Mouse (Mus musculus): ENCODE measurements at regions not wholly inside any gene's neighbourhood (a gene's known extent, or its start where the extent isn't known, plus 50 kb on each side); places are given as distances from the start of the nearest gene placed in this dataset.
A peak's percentile ranks its signal among the peaks of the same experiment; 100 is the strongest.

GRCm38 (mm10) chr4:127444056-127444455 is 86.1 kb upstream of the Gjb5 start:
- 100% methylated on average over 1 of the region's 1 CpGs for WGBS
- TF ChIP-seq CTCF (IDR thresholded peaks at IDR 0.05; ENCODE audit: insufficient read depth, low read depth, low read length) (no peak), POLR2A (IDR thresholded peaks at IDR 0.05; ENCODE audit: insufficient read depth, low read depth, low read length) (no peak)
- Histone ChIP-seq H3K27ac (ENCODE audit: insufficient read depth, low read depth, low read length) (no peak overlapping the region), H3K4me3 (ENCODE audit: insufficient read depth, low read depth, low read length) (no peak overlapping the region), H3K4me1 (ENCODE audit: control insufficient read depth, insufficient read depth, low read length) (no peaks in the 10 kb centered on the region)

DNA sequence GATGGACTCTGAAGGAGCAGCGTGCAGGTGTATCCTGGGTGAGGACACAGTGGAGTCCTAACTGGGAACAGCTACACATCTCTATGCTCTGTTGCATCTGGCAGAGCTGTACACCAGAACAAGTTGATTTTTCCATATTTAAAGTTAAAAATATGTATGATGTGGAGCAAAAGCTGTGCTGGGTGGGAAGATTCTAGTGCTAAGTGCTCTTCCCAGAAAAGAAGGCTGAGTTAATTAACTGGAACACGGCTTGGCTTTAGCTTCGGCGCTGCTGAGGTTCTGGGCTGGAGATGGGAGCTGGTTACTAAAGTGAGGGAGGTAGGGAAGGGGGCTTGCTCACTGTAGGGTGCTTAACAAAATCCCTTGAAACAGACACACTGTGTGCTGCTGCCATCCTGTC is 84.0 kb upstream of the Gjb5 start:
- H3K27ac ChIP-seq (ENCODE audit: insufficient read depth, low read depth, low read length), result no peak overlapping the region
- TF ChIP-seq POLR2A (IDR thresholded peaks at IDR 0.05; ENCODE audit: insufficient read depth, low read depth, low read length) (no peak), CTCF (IDR thresholded peaks at IDR 0.05; ENCODE audit: insufficient read depth, low read depth, low read length) (no peak)
- 69% methylated on average over 4 of the region's 4 CpGs for WGBS

DNA sequence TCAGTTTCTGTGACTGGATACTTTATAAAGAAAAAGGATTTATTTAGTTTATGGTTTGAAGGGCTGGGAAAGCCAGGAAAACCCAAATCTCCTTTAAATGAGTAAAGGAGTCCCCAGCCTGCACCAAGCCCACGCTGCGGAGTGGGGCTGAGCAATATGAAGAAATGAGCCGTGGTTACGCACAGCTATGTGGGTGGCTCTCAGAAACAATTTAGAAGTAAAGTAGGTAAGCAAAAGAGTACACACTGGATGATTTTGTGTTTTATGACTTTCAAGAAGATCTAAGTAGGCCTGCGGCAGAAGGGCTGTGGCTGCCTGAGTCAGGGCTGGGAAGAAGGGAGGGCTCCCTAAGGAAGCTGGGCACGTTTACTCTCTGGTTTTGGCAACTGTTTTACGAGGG is 82.6 kb upstream of the Gjb5 start:
- no peak overlapping the region for H3K4me3 ChIP-seq (ENCODE audit: insufficient read depth, low read depth, low read length)
- TF ChIP-seq POLR2A (IDR thresholded peaks at IDR 0.05; ENCODE audit: insufficient read depth, low read depth, low read length), result no peak
- TF ChIP-seq CTCF (IDR thresholded peaks at IDR 0.05; ENCODE audit: insufficient read depth, low read depth, low read length), result no peak
- 74% methylated on average over 7 of the region's 7 CpGs for WGBS
- H3K27ac ChIP-seq (ENCODE audit: insufficient read depth, low read depth, low read length), result no peak overlapping the region
- no peaks in the 10 kb centered on the region for H3K4me1 ChIP-seq (ENCODE audit: control insufficient read depth, insufficient read depth, low read length)

More for the DNA sequence above, 84.0 kb upstream of the Gjb5 start:
- H3K4me3 ChIP-seq (ENCODE audit: insufficient read depth, low read depth, low read length), result no peak overlapping the region
- H3K4me1 ChIP-seq (ENCODE audit: control insufficient read depth, insufficient read depth, low read length), result no peaks in the 10 kb centered on the region

DNA sequence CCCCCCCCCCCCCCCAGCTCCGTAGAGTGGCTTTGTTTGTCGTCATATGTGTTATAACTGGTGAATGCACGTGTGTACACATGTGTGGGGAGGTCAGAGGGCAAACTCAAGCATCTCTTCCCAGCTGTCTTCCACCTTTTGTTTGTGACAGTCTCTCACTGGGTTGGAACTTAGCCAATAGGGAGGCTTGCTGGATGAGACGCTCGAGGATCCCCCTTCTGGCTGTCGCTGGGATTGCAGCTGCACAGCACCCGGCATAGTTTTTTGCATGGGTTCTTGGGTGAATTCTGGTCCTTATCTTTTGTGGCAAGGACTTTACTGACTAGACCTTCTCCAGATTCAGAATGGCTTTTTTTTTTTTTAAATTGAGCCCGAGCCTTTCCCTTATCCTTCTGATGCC is 77.1 kb upstream of the Gjb5 start:
- 33% methylated on average over 8 of the region's 8 CpGs for WGBS
- no peak for TF ChIP-seq POLR2A (IDR thresholded peaks at IDR 0.05; ENCODE audit: insufficient read depth, low read depth, low read length)
- peak; percentile 46; the same call in 1 of the 2 replicates for TF ChIP-seq CTCF (IDR thresholded peaks at IDR 0.05; ENCODE audit: insufficient read depth, low read depth, low read length)
- H3K4me3 ChIP-seq (ENCODE audit: insufficient read depth, low read depth, low read length), result no peak overlapping the region
- peaks cover 3% of the 10 kb centered on the region for H3K4me1 ChIP-seq (ENCODE audit: control insufficient read depth, insufficient read depth, low read length)
- no peak overlapping the region for H3K27ac ChIP-seq (ENCODE audit: insufficient read depth, low read depth, low read length)

- WGBS, result 20% methylated on average over 1 of the region's 1 CpGs
- no peak overlapping the region for H3K27ac ChIP-seq (ENCODE audit: insufficient read depth, low read depth, low read length)
- no peak overlapping the region for H3K4me3 ChIP-seq (ENCODE audit: insufficient read depth, low read depth, low read length)
- TF ChIP-seq CTCF (IDR thresholded peaks at IDR 0.05; ENCODE audit: insufficient read depth, low read depth, low read length) (no peak), POLR2A (IDR thresholded peaks at IDR 0.05; ENCODE audit: insufficient read depth, low read depth, low read length) (no peak)
- H3K4me1 ChIP-seq (ENCODE audit: control insufficient read depth, insufficient read depth, low read length), result peaks cover 4% of the 10 kb centered on the region
Measured at GRCm38 (mm10) chr4:127430237-127430636, 72.3 kb upstream of the Gjb5 start.

DNA sequence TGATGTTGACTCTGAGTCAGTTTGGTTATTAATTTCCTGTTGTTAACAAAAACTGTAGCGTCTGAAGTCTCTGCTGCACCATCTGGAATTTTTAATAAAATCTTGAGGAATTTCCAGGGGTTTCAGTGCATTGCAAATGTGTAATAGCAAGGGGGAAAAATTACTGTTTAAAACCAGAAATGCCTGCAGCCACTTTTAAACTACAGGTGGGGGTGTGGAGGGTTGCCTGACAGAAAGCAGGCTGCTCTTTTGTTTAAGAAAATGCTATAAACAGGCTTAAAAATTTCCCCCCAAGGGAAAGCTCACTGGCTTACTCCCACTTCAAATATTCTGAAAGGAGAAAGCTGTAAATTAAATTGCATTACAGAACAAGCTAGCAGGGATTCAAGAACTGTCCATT is 71.8 kb upstream of the Gjb5 start:
- Histone ChIP-seq H3K4me1 (ENCODE audit: control insufficient read depth, insufficient read depth, low read length) (peaks cover 4% of the 10 kb centered on the region), H3K27ac (ENCODE audit: insufficient read depth, low read depth, low read length) (no peak overlapping the region), H3K4me3 (ENCODE audit: insufficient read depth, low read depth, low read length) (no peak overlapping the region)
- 57% methylated on average over 1 of the region's 1 CpGs for WGBS
- no peak for TF ChIP-seq CTCF (IDR thresholded peaks at IDR 0.05; ENCODE audit: insufficient read depth, low read depth, low read length)
- TF ChIP-seq POLR2A (IDR thresholded peaks at IDR 0.05; ENCODE audit: insufficient read depth, low read depth, low read length), result no peak

DNA sequence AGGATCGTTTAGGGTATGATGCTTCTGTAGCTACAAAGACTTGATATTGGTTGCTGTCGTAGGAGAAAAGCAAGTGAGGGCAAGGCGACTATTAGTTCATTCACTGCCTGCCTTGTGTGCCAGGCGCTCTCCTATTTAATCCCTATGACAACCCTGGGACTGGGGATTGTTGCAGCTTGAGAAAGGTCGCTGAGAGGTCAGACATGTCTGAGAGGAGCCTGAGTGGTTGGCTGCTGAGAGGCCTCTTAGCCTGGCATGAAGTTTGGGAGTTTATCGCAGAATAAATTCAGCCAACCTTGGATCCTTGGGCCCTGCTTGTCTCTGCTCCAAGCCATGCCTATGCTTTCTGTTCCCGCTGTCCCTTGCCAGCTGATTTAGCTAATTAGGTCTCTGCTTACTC is 65.9 kb upstream of the Gjb5 start:
- TF ChIP-seq POLR2A (IDR thresholded peaks at IDR 0.05; ENCODE audit: insufficient read depth, low read depth, low read length) (no peak), CTCF (IDR thresholded peaks at IDR 0.05; ENCODE audit: insufficient read depth, low read depth, low read length) (no peak)
- Histone ChIP-seq H3K4me1 (ENCODE audit: control insufficient read depth, insufficient read depth, low read length) (peaks cover 8% of the 10 kb centered on the region), H3K27ac (ENCODE audit: insufficient read depth, low read depth, low read length) (no peak overlapping the region), H3K4me3 (ENCODE audit: insufficient read depth, low read depth, low read length) (no peak overlapping the region)
- WGBS, result 66% methylated on average over 7 of the region's 7 CpGs

DNA sequence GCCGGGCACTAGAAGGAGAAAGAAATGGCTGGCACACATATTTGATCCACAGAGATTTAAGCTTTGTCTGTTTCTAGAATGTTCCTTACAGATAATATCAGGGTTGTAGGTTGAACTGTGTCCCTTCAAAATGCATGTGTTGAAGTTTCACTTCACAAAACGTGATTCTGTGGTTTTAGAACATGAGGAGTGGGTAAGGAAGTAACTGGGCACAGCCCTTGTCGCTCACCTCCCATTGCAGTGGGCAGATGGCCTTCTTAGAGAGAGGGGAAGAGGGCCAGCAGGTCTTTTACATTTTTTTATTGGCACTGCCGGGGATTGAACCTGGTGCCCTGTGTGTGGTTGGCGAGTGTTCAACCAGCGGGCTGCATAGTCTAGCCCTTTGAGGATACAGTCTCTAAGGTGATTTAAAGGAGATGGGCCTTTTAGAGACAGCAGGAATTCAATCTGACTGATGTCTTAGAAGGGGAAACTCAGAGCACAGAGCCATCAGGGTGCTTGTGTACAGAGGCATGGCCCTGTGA is 64.0 kb upstream of the Gjb5 start:
- Histone ChIP-seq H3K27ac (ENCODE audit: insufficient read depth, low read depth, low read length) (no peak overlapping the region), H3K4me3 (ENCODE audit: insufficient read depth, low read depth, low read length) (no peak overlapping the region), H3K4me1 (ENCODE audit: control insufficient read depth, insufficient read depth, low read length) (peaks cover 9% of the 10 kb centered on the region)
- WGBS, result 94% methylated on average over 6 of the region's 6 CpGs
- TF ChIP-seq CTCF (IDR thresholded peaks at IDR 0.05; ENCODE audit: insufficient read depth, low read depth, low read length), result no peak
- no peak for TF ChIP-seq POLR2A (IDR thresholded peaks at IDR 0.05; ENCODE audit: insufficient read depth, low read depth, low read length)

- Histone ChIP-seq H3K4me1 (ENCODE audit: control insufficient read depth, insufficient read depth, low read length) (peaks cover 9% of the 10 kb centered on the region), H3K27ac (ENCODE audit: insufficient read depth, low read depth, low read length) (no peak overlapping the region), H3K4me3 (ENCODE audit: insufficient read depth, low read depth, low read length) (no peak overlapping the region)
- WGBS, result 95% methylated on average over 5 of the region's 5 CpGs
- TF ChIP-seq POLR2A (IDR thresholded peaks at IDR 0.05; ENCODE audit: insufficient read depth, low read depth, low read length) (no peak), CTCF (IDR thresholded peaks at IDR 0.05; ENCODE audit: insufficient read depth, low read depth, low read length) (no peak)
Measured at GRCm38 (mm10) chr4:127421129-127421528, 63.1 kb upstream of the Gjb5 start.

DNA sequence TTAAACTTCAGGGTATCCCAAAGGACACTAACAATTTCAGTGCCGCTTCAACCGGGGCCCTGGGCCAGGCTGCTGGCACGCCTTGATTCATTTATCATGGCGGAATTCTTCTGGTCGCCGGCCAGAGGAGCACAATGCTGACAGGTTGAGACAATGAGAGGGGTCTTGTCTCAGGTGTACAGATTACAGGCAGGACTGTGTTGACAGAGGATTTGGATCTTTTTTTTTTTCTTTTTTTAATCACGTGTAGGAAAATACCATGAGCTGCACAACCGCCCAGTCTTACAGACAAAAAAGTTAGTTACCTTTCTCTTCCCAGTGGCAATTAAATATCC is 61.8 kb upstream of the Gjb5 start:
- no peak for TF ChIP-seq POLR2A (IDR thresholded peaks at IDR 0.05; ENCODE audit: insufficient read depth, low read depth, low read length)
- TF ChIP-seq CTCF (IDR thresholded peaks at IDR 0.05; ENCODE audit: insufficient read depth, low read depth, low read length), result no peak
- H3K4me1 ChIP-seq (ENCODE audit: control insufficient read depth, insufficient read depth, low read length), result peaks cover 9% of the 10 kb centered on the region
- no peak overlapping the region for H3K4me3 ChIP-seq (ENCODE audit: insufficient read depth, low read depth, low read length)
- WGBS, result 65% methylated on average over 8 of the region's 8 CpGs
- no peak overlapping the region for H3K27ac ChIP-seq (ENCODE audit: insufficient read depth, low read depth, low read length)
